Mouse (Mus musculus) cerebellum, adult 18-20 months (tissue): ENCODE data around the gene Got1.

Experiments
- DNase-seq, 2 experiments: peaks; one replicate each; pipeline ENCODE4 v3.0.0; 2021

Gene Got1

GRCm38 (mm10) chr19:43524187-43525103 lies at the start of gene Got1:
TSS of gene Got1 (minus strand) at chr19:43524605.
- peak; percentile 95 to 98 for DNase-seq

- DNase-seq, result peak; percentile 67 to 72
These were observed 46.7 kb upstream of the Got1 start for GRCm38 (mm10) chr19:43570831-43571790.

- DNase-seq, result no peak
These were observed 44.7 kb upstream of the Got1 start for GRCm38 (mm10) chr19:43569133-43569532.

GRCm38 (mm10) chr19:43568298-43568697 lies 43.9 kb upstream of the Got1 start:
- DNase-seq, result no peak

- no peak for DNase-seq
These were observed 38.8 kb upstream of the Got1 start for GRCm38 (mm10) chr19:43563166-43563565.

GRCm38 (mm10) chr19:43561841-43562240 lies 37.4 kb upstream of the Got1 start:
- no peak for DNase-seq

- DNase-seq, result no peak
These were observed 35.8 kb upstream of the Got1 start for GRCm38 (mm10) chr19:43560244-43560643.

- DNase-seq, result no peak
These were observed 27.1 kb upstream of the Got1 start for GRCm38 (mm10) chr19:43551493-43551890.

- DNase-seq, result no peak
These were observed 26.5 kb upstream of the Got1 start for GRCm38 (mm10) chr19:43550706-43551492.

- no peak for DNase-seq
These were observed 23.7 kb upstream of the Got1 start for GRCm38 (mm10) chr19:43548060-43548459.

- no peak for DNase-seq
These were observed 22.1 kb upstream of the Got1 start for GRCm38 (mm10) chr19:43546337-43547117.

- DNase-seq, result no peak
These were observed 11.0 kb upstream of the Got1 start for GRCm38 (mm10) chr19:43535372-43535771.

GRCm38 (mm10) chr19:43530921-43531320 lies 6.5 kb upstream of the Got1 start:
- DNase-seq, result no peak

GRCm38 (mm10) chr19:43530197-43530770 lies 5.9 kb upstream of the Got1 start:
- DNase-seq, result peak; percentile 70 to 78

- no peak for DNase-seq
These were observed 3.7 kb upstream of the Got1 start for GRCm38 (mm10) chr19:43528056-43528587.

- DNase-seq, result no peak
These were observed 2.7 kb upstream of the Got1 start for GRCm38 (mm10) chr19:43527131-43527530.

- DNase-seq, result no peak
These were observed 1.6 kb upstream of the Got1 start for GRCm38 (mm10) chr19:43526025-43526424.

GRCm38 (mm10) chr19:43525566-43525965 lies 1.2 kb upstream of the Got1 start:
- DNase-seq, result peak in 1 of 2 experiments; percentile 39

GRCm38 (mm10) chr19:43525104-43525482 lies 688 bp upstream of the Got1 start:
- peak in 1 of 2 experiments; percentile 74 for DNase-seq

- peak; percentile 48 to 54 for DNase-seq
These were observed 854 bp downstream of the Got1 start for GRCm38 (mm10) chr19:43523551-43523950.

GRCm38 (mm10) chr19:43521996-43522395 lies 2.4 kb downstream of the Got1 start:
- DNase-seq, result no peak
